9 mouse cellular contexts compared by ENCODE assay signal in the genomic region with DNA sequence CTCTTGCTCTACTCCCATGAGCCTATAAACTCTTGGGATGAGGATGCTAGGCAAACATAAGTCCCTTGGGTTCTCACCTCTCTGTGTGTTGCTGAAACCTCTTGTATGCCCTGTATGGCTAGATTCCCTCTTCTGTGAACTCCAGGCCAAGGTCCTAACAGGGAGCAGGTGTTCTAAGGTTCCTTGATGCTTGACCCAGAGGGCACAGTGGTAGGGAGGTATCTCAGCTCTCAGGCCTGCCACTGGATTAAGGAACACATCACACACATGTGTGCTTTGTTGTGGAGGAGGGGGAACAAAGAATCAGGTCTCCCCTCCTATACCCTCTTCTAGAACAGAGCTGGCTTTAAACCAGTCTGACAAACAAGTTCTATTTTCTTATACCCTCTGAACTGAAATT. TPM values are rescaled to one million over a fixed set of nuclear protein-coding genes. Genes with fewer than 3 reads are reported as not detected.
DNase-seq lines count a peak whose midpoint lies in the region; ATAC-seq and TF ChIP-seq lines count a peak whose summit lies in the region.
"Had no signal": no experiment of that assay in that cellular context is flagged by ENCODE, and none has a peak within 500 bp of the region (broad histone marks: within the 10 kb centered on the region; RNA-seq: fewer than 3 reads in every experiment).

Gene Dnal4, minus strand, starts transcription at position 101 of the 400 bp plus-strand sequence.

- H3K9ac ChIP-seq in forebrain, postnatal 0 days, result no peak within 1 kb of the TSS
- H3K9ac ChIP-seq in neural tube, embryonic 15.5 days (replicated peaks), result no peak within 1 kb of the TSS
- H3K9ac ChIP-seq: liver, embryonic 13.5 days had no signal

- H3K4me2 ChIP-seq in forebrain, postnatal 0 days (ENCODE audit: low read depth), result no peak within 1 kb of the TSS
- no peak within 1 kb of the TSS for H3K4me2 ChIP-seq in neural tube, embryonic 15.5 days
- H3K4me2 ChIP-seq: liver, embryonic 13.5 days had no signal

- H3K27ac ChIP-seq in forebrain, postnatal 0 days (ENCODE audit: low read depth, low read length), result no peak within 1 kb of the TSS
- H3K27ac ChIP-seq in neural tube, embryonic 15.5 days (replicated peaks), result no peak within 1 kb of the TSS
- H3K27ac ChIP-seq: liver, embryonic 13.5 days had no signal

- H3K9me3 ChIP-seq in G1E (replicated peaks), result no peaks in the 10 kb centered on the region
- no peaks in the 10 kb centered on the region for H3K9me3 ChIP-seq in forebrain, postnatal 0 days (ENCODE audit: low read length)
- H3K9me3 ChIP-seq in neural tube, embryonic 15.5 days (replicated peaks), result no peaks in the 10 kb centered on the region
- H3K9me3 ChIP-seq: liver, embryonic 13.5 days had no signal

- H3K4me3 ChIP-seq in G1E (ENCODE audit: low read depth, low read length), result no peak within 1 kb of the TSS
- no peak within 1 kb of the TSS for H3K4me3 ChIP-seq in forebrain, postnatal 0 days (ENCODE audit: low read depth, low read length)
- no peak within 1 kb of the TSS for H3K4me3 ChIP-seq in neural tube, embryonic 15.5 days (replicated peaks)
- H3K4me3 ChIP-seq: liver, embryonic 13.5 days had no signal

- peaks cover under 1% of the 10 kb centered on the region for H3K36me3 ChIP-seq in G1E (replicated peaks)
- no peaks in the 10 kb centered on the region for H3K36me3 ChIP-seq in forebrain, postnatal 0 days (ENCODE audit: insufficient read depth)
- no peaks in the 10 kb centered on the region for H3K36me3 ChIP-seq in neural tube, embryonic 15.5 days
- H3K36me3 ChIP-seq: liver, embryonic 13.5 days had no signal

- no peak for DNase-seq in heart, adult 18-20 months
- no peak for DNase-seq in heart, adult 9 months (ENCODE audit: low spot score in 2 of 2)
- DNase-seq in G1E (ENCODE audit: low spot score), result no peak
- DNase-seq in forebrain, postnatal 0 days, result no peak
- no peak for DNase-seq in layer of hippocampus, postnatal 14 days (ENCODE audit: low spot score in 2 of 2)
- no peak for DNase-seq in embryo, embryonic 9.5 days (ENCODE audit: extremely low spot score)
- no peak for DNase-seq in cerebellum, adult 9-10 months
- DNase-seq: liver, embryonic 13.5 days had no signal

- peaks cover 26% of the 10 kb centered on the region for H3K4me1 ChIP-seq in G1E (ENCODE audit: insufficient read depth, low read depth, low read length)
- peaks cover 12% of the 10 kb centered on the region; the same call in 1 of the 2 replicates for H3K4me1 ChIP-seq in forebrain, postnatal 0 days (ENCODE audit: insufficient read depth)
- H3K4me1 ChIP-seq in neural tube, embryonic 15.5 days, result peaks cover 20% of the 10 kb centered on the region

- no peak for ATAC-seq in G1E (ENCODE audit: extremely low read depth, insufficient number of reproducible peaks, low FRiP score, poor library complexity, severe bottlenecking)
- no peak for ATAC-seq in forebrain, postnatal 0 days
- ATAC-seq in neural tube, embryonic 15.5 days (ENCODE audit: low FRiP score), result no peak

- TF ChIP-seq CTCF in G1E (IDR thresholded peaks at IDR 0.05; ENCODE audit: low read depth, low read length), result no peak
- no peak for TF ChIP-seq CTCF in forebrain, postnatal 0 days (IDR thresholded peaks at IDR 0.05; ENCODE audit: low read depth)

- H3K27me3 ChIP-seq in G1E (ENCODE audit: insufficient read depth, low read length), result peaks cover 16% of the 10 kb centered on the region
- H3K27me3 ChIP-seq in forebrain, postnatal 0 days (ENCODE audit: insufficient read depth, low read length), result no peaks in the 10 kb centered on the region
- H3K27me3 ChIP-seq in neural tube, embryonic 15.5 days (replicated peaks), result no peaks in the 10 kb centered on the region

RNA-seq across cellular contexts. Expression of gene Dnal4, which starts in this region (rescaled TPM):
- total RNA-seq in heart, adult 18-20 months (2021), result 10 to 100 TPM; 16.9 to 22.0 TPM
- total RNA-seq in G1E (2014; fragmentation: Nextera tagmentation) (15.2 and 19.5 TPM in 2 replicates), G1E (2017) (13.1 and 13.9 TPM in 2 replicates)
- 25.7 and 29.7 TPM in 2 replicates for polyA plus RNA-seq in G1E (2012)
- total RNA-seq in forebrain, postnatal 0 days (2014; rRNA removed), result 58.3 and 59.2 TPM in 2 replicates
- polyA plus RNA-seq in forebrain, postnatal 0 days (2015; fragmentation: Nextera tagmentation; extraction: Ambion mirVana), result 81.5 and 94.5 TPM in 2 replicates
- 10 to 100 TPM; 41.1 TPM for total RNA-seq in layer of hippocampus, postnatal 14 days (2021)
- 58.4 and 63.7 TPM in 2 replicates for polyA plus RNA-seq in neural tube, embryonic 15.5 days (2015; fragmentation: Nextera tagmentation; extraction: Ambion mirVana)
